Mouse (Mus musculus) hindbrain, embryonic 14.5 days (tissue): Measurements from ENCODE around the gene Pla2g7. TPM values are rescaled to one million over a fixed set of nuclear protein-coding genes. Genes with fewer than 3 reads are reported as not detected.
A peak's percentile ranks its signal among the peaks of the same experiment; 100 is the strongest.

Experiments used
- ATAC-seq: fragments of 200-750 bp; cut with Nextera tagmentation; 2 replicates; pipeline ENCODE4 v1.8.0; 2017; ENCODE audit warnings: moderate number of reproducible peaks, mild to moderate bottlenecking, moderate TSS enrichment, moderate library complexity; ENCODE audit not compliant: low FRiP score
- DNase-seq: peaks from one replicate; pipeline ENCODE4 v3.0.0-alpha.2; 2015; ENCODE audit warnings: low spot score
- H3K27ac ChIP-seq: fragments of 300-500 bp; sonication (generic); 2 replicates; pipeline ENCODE4 v1.5.1; 2014; ENCODE audit warnings: mild to moderate bottlenecking, moderate library complexity
- H3K27me3 ChIP-seq: fragments of 300-500 bp; sonication (generic); 2 replicates; pipeline ENCODE4 v1.6.1; 2014; ENCODE audit warnings: mild to moderate bottlenecking, low read length, mixed read lengths; ENCODE audit not compliant: control insufficient read depth, insufficient read depth
- H3K36me3 ChIP-seq: fragments of 300-500 bp; sonication (generic); replicated peaks from 2 replicates; pipeline ENCODE4 v1.6.1; 2014; ENCODE audit not compliant: control insufficient read depth, insufficient read depth
- H3K4me1 ChIP-seq: fragments of 300-500 bp; sonication (generic); replicated peaks from 2 replicates; pipeline ENCODE4 v1.6.1; 2014; ENCODE audit warnings: antibody characterized with exemption, low read length, mixed read lengths; ENCODE audit not compliant: control insufficient read depth, insufficient read depth
- H3K4me2 ChIP-seq: fragments of 300-500 bp; sonication (generic); replicated peaks from 2 replicates; pipeline ENCODE4 v1.6.1; 2014; ENCODE audit warnings: mild to moderate bottlenecking, moderate library complexity
- H3K4me3 ChIP-seq: fragments of 300-500 bp; sonication (generic); replicated peaks from 2 replicates; pipeline ENCODE4 v1.5.1; 2014; ENCODE audit warnings: mild to moderate bottlenecking, low read length
- H3K9ac ChIP-seq: fragments of 300-500 bp; sonication (generic); 2 replicates; pipeline ENCODE4 v1.6.1; 2014
- H3K9me3 ChIP-seq: fragments of 300-500 bp; sonication (generic); 2 replicates; pipeline ENCODE4 v1.6.1; 2016; ENCODE audit warnings: low read length; ENCODE audit not compliant: control insufficient read depth
- WGBS: fragments of 180-500 bp; shearing (Covaris S2); extraction: QIAGEN DNeasy Blood & Tissue Kit; methylation state at CpG from one replicate; pipeline ENCODE4 v1.1.7; 2014; 5-methylcytosine and 5-hydroxymethylcytosine counted together
- polyA plus RNA-seq: library from polyadenylated mRNA; unstranded; fragments of >200 nt; fragmentation: Nextera tagmentation; extraction: Ambion mirVana; gene quantifications from 2 replicates; pipeline ENCODE4 v1.2.1, GENCODE M21; 2014

Pla2g7 gene
- polyA plus RNA-seq, 1 experiment from 2014 or later, result 105 TPM

GRCm38 (mm10) chr17:43651314-43652046 is 83.6 kb downstream of the Pla2g7 start:
- H3K27me3 ChIP-seq, result no peaks in the 10 kb centered on the region
- H3K4me3 ChIP-seq, result no peak overlapping the region
- no peak overlapping the region for H3K27ac ChIP-seq
- peaks cover 85% of the 10 kb centered on the region for H3K36me3 ChIP-seq
- H3K9me3 ChIP-seq, result no peaks in the 10 kb centered on the region
- H3K9ac ChIP-seq, result no peak overlapping the region
- no peak overlapping the region for H3K4me2 ChIP-seq
- 75% methylated on average over 14 of the region's 14 CpGs for WGBS
- DNase-seq, result no peak
- no peaks in the 10 kb centered on the region for H3K4me1 ChIP-seq
- peak; percentile 34; the same call in 1 of the 2 replicates for ATAC-seq

Other genes starting within 250 kb of the Pla2g7 start
- 9.6 TPM in 2 replicates for gene Adgrf5, start 207.6 kb upstream of the Pla2g7 start, polyA plus RNA-seq
- 0.09 and 0.12 TPM in 2 replicates for gene Mep1a, start 65.3 kb upstream of the Pla2g7 start, polyA plus RNA-seq
- gene Ankrd66, start 24.5 kb upstream of the Pla2g7 start, polyA plus RNA-seq, result 0.94 and 2.1 TPM in 2 replicates
- gene Tdrd6, start 62.2 kb downstream of the Pla2g7 start, polyA plus RNA-seq, result 0.50 and 0.56 TPM in 2 replicates
- 63.0 and 70.4 TPM in 2 replicates for gene Slc25a27, start 99.1 kb downstream of the Pla2g7 start, polyA plus RNA-seq
- gene Cyp39a1, start 99.3 kb downstream of the Pla2g7 start, polyA plus RNA-seq, result 11.1 and 12.3 TPM in 2 replicates
- gene Rcan2, start 233.3 kb downstream of the Pla2g7 start, polyA plus RNA-seq, result 118 and 124 TPM in 2 replicates